Mouse (Mus musculus): ENCODE data around the gene Htra3. TPM values are rescaled to one million over a fixed set of nuclear protein-coding genes. Genes with fewer than 3 reads are reported as not detected.

Htra3 gene
- polyA plus RNA-seq, 1 experiment: 6.9 TPM

GRCm38 (mm10) chr5:35719343-35719742 lies 39.8 kb upstream of the Htra3 start:
- Histone ChIP-seq H3K4me3 (ENCODE audit: insufficient read depth, low read length) (no peak overlapping the region), H3K27ac (ENCODE audit: insufficient read depth, low read length) (no peak overlapping the region), H3K4me1 (ENCODE audit: control insufficient read depth, insufficient read depth, low read length) (no peaks in the 10 kb centered on the region)
- no peak for TF ChIP-seq POLR2A (IDR thresholded peaks at IDR 0.05; ENCODE audit: extremely low read depth, insufficient read depth, low read length)
- TF ChIP-seq CTCF (IDR thresholded peaks at IDR 0.05; ENCODE audit: extremely low read depth, insufficient read depth, low read length): no peak

- no peak overlapping the region for H3K27ac ChIP-seq (ENCODE audit: insufficient read depth, low read length)
- no peaks in the 10 kb centered on the region for H3K4me1 ChIP-seq (ENCODE audit: control insufficient read depth, insufficient read depth, low read length)
- TF ChIP-seq CTCF (IDR thresholded peaks at IDR 0.05; ENCODE audit: extremely low read depth, insufficient read depth, low read length) (no peak), POLR2A (IDR thresholded peaks at IDR 0.05; ENCODE audit: extremely low read depth, insufficient read depth, low read length) (no peak)
- no peak overlapping the region for H3K4me3 ChIP-seq (ENCODE audit: insufficient read depth, low read length)
Measured at GRCm38 (mm10) chr5:35718817-35719216, 39.2 kb upstream of the Htra3 start.

DNA sequence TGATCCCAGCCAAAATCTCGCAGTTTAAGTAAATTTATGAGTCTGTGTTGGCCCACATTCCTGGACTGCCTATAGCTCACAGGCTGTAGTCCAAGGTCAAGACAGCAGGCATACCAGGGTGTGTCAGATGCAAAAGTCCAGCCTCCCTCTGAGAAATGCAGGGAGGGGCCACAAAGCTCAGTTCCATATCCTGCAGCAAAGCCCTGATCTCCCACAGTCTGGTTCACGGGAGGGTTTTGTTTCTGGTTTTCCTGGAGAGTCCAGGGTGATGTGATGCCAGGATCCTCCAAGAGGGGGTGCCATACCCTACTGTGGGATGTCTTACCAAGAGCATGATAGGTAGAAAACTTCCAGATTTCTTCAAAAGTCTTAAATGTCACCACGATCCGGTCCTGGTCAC lies 38.4 kb upstream of the Htra3 start:
- no peak overlapping the region for H3K4me3 ChIP-seq (ENCODE audit: insufficient read depth, low read length)
- TF ChIP-seq POLR2A (IDR thresholded peaks at IDR 0.05; ENCODE audit: extremely low read depth, insufficient read depth, low read length): no peak
- peak; percentile 62 for TF ChIP-seq CTCF (IDR thresholded peaks at IDR 0.05; ENCODE audit: extremely low read depth, insufficient read depth, low read length)
- no peak overlapping the region for H3K27ac ChIP-seq (ENCODE audit: insufficient read depth, low read length)
- H3K4me1 ChIP-seq (ENCODE audit: control insufficient read depth, insufficient read depth, low read length): no peaks in the 10 kb centered on the region

GRCm38 (mm10) chr5:35717455-35717854 lies 37.9 kb upstream of the Htra3 start:
- Histone ChIP-seq H3K27ac (ENCODE audit: insufficient read depth, low read length) (no peak overlapping the region), H3K4me1 (ENCODE audit: control insufficient read depth, insufficient read depth, low read length) (no peaks in the 10 kb centered on the region), H3K4me3 (ENCODE audit: insufficient read depth, low read length) (no peak overlapping the region)
- TF ChIP-seq POLR2A (IDR thresholded peaks at IDR 0.05; ENCODE audit: extremely low read depth, insufficient read depth, low read length): no peak
- no peak for TF ChIP-seq CTCF (IDR thresholded peaks at IDR 0.05; ENCODE audit: extremely low read depth, insufficient read depth, low read length)

DNA sequence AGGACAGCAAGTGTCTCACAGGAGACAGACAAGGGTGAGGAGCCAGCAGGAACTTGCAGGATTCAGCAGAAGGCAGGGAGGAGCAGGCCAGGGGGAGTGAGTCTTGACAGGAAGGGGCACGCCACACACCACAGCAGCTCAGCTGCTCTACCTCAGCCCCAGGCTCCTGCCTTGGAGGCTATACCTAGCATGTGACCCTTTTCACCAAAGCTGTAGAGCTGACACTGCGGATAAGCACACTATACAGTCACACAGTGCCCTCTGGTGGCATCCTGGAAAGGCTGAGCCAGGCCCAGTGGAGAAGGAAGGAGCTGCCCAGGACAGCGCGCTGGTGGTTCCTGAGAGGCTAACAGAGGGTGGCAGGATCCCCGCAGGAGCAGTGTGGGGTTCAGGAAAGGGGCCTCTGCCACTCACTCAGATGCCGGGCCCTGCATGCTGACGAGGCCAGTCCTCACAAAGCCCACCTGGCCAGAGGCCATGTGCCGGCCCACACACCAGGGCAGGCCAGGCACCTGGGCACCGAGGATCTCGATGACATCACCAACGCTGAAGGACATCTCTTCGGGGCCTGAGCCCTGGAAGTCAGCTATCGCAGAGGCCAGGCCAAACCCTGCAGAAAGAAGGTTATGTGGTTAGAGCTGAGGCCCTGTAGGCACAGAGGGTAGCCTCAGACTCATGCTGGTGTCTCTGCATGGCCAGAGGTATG lies 34.2 kb upstream of the Htra3 start:
- Histone ChIP-seq H3K27ac (ENCODE audit: insufficient read depth, low read length) (no peak overlapping the region), H3K4me3 (ENCODE audit: insufficient read depth, low read length) (no peak overlapping the region), H3K4me1 (ENCODE audit: control insufficient read depth, insufficient read depth, low read length) (no peaks in the 10 kb centered on the region)
- peak; percentile 97 for TF ChIP-seq CTCF (IDR thresholded peaks at IDR 0.05; ENCODE audit: extremely low read depth, insufficient read depth, low read length)
- TF ChIP-seq POLR2A (IDR thresholded peaks at IDR 0.05; ENCODE audit: extremely low read depth, insufficient read depth, low read length): no peak

- no peak for TF ChIP-seq POLR2A (IDR thresholded peaks at IDR 0.05; ENCODE audit: extremely low read depth, insufficient read depth, low read length)
- TF ChIP-seq CTCF (IDR thresholded peaks at IDR 0.05; ENCODE audit: extremely low read depth, insufficient read depth, low read length): no peak
- no peaks in the 10 kb centered on the region for H3K4me1 ChIP-seq (ENCODE audit: control insufficient read depth, insufficient read depth, low read length)
- H3K27ac ChIP-seq (ENCODE audit: insufficient read depth, low read length): no peak overlapping the region
- no peak overlapping the region for H3K4me3 ChIP-seq (ENCODE audit: insufficient read depth, low read length)
Measured at GRCm38 (mm10) chr5:35712517-35712916, 32.9 kb upstream of the Htra3 start.

- Histone ChIP-seq H3K4me3 (ENCODE audit: insufficient read depth, low read length) (no peak overlapping the region), H3K4me1 (ENCODE audit: control insufficient read depth, insufficient read depth, low read length) (no peaks in the 10 kb centered on the region), H3K27ac (ENCODE audit: insufficient read depth, low read length) (no peak overlapping the region)
- TF ChIP-seq POLR2A (IDR thresholded peaks at IDR 0.05; ENCODE audit: extremely low read depth, insufficient read depth, low read length): no peak
Measured at GRCm38 (mm10) chr5:35710931-35711330, 31.3 kb upstream of the Htra3 start.

- no peak overlapping the region for H3K4me3 ChIP-seq (ENCODE audit: insufficient read depth, low read length)
- TF ChIP-seq CTCF (IDR thresholded peaks at IDR 0.05; ENCODE audit: extremely low read depth, insufficient read depth, low read length) (no peak), POLR2A (IDR thresholded peaks at IDR 0.05; ENCODE audit: extremely low read depth, insufficient read depth, low read length) (no peak)
- H3K4me1 ChIP-seq (ENCODE audit: control insufficient read depth, insufficient read depth, low read length): no peaks in the 10 kb centered on the region
- no peak overlapping the region for H3K27ac ChIP-seq (ENCODE audit: insufficient read depth, low read length)
Measured at GRCm38 (mm10) chr5:35710481-35710880, 30.9 kb upstream of the Htra3 start.

DNA sequence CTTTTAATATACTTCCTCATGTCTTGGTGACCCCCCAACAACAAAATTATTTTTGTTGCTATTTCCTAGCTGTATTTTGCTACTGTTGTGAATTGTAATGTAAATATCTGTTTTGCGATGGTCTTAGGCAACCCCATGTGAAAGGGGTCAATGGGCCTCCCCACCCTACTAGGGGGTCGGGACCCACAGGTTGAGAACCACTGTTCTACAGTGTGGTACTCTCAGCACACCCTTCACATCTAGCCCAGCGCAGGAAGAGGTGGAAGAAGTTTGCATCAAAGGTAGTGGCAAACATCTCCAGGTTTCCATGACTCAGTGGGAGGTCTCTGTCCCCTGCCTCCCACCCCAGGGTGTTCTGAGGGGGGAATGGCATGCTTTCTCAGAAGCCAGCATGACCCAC lies 25.8 kb upstream of the Htra3 start:
- TF ChIP-seq POLR2A (IDR thresholded peaks at IDR 0.05; ENCODE audit: extremely low read depth, insufficient read depth, low read length): no peak
- no peak for TF ChIP-seq CTCF (IDR thresholded peaks at IDR 0.05; ENCODE audit: extremely low read depth, insufficient read depth, low read length)
- Histone ChIP-seq H3K27ac (ENCODE audit: insufficient read depth, low read length) (no peak overlapping the region), H3K4me3 (ENCODE audit: insufficient read depth, low read length) (no peak overlapping the region), H3K4me1 (ENCODE audit: control insufficient read depth, insufficient read depth, low read length) (no peaks in the 10 kb centered on the region)

- no peaks in the 10 kb centered on the region for H3K4me1 ChIP-seq (ENCODE audit: control insufficient read depth, insufficient read depth, low read length)
- no peak overlapping the region for H3K4me3 ChIP-seq (ENCODE audit: insufficient read depth, low read length)
Measured at GRCm38 (mm10) chr5:35703814-35704213, 24.2 kb upstream of the Htra3 start.

More at GRCm38 (mm10) chr5:35703814-35704213, 24.2 kb upstream of the Htra3 start:
- H3K27ac ChIP-seq (ENCODE audit: insufficient read depth, low read length): no peak overlapping the region
- TF ChIP-seq POLR2A (IDR thresholded peaks at IDR 0.05; ENCODE audit: extremely low read depth, insufficient read depth, low read length) (no peak), CTCF (IDR thresholded peaks at IDR 0.05; ENCODE audit: extremely low read depth, insufficient read depth, low read length) (no peak)
